8 mouse cellular contexts compared by ENCODE assay signal in genomic region chr11:55097463-55098188, GRCm38 (mm10). TPM values are rescaled to one million over a fixed set of nuclear protein-coding genes. Genes with fewer than 3 reads are reported as not detected.
DNase-seq lines count a peak whose midpoint lies in the region; ATAC-seq and TF ChIP-seq lines count a peak whose summit lies in the region.

Gm2a (plus strand) TSS chr11:55098115.

- H3K9me3 ChIP-seq in hindbrain, embryonic 10.5 days, result no peaks in the 10 kb centered on the region
- H3K9me3 ChIP-seq in lung, postnatal 0 days (ENCODE audit: low read length), result no peaks in the 10 kb centered on the region

- H3K27ac ChIP-seq in hindbrain, embryonic 10.5 days, result peak within 1 kb of the TSS; percentile 87
- H3K27ac ChIP-seq in lung, postnatal 0 days (ENCODE audit: low read length), result peak within 1 kb of the TSS; percentile 92

- peak within 1 kb of the TSS; percentile 66 for H3K4me3 ChIP-seq in hindbrain, embryonic 10.5 days
- peak within 1 kb of the TSS; percentile 45 for H3K4me3 ChIP-seq in lung, postnatal 0 days (ENCODE audit: low read depth, low read length)

- H3K9ac ChIP-seq in lung, postnatal 0 days (replicated peaks; ENCODE audit: low read depth), result no peak within 1 kb of the TSS; the same call in 1 of the 2 replicates

- peaks cover 23% of the 10 kb centered on the region for H3K4me1 ChIP-seq in hindbrain, embryonic 10.5 days (replicated peaks)
- H3K4me1 ChIP-seq in lung, postnatal 0 days (ENCODE audit: insufficient read depth, low read depth, low read length), result no peaks in the 10 kb centered on the region

- no peak for TF ChIP-seq EP300 in lung, postnatal 0 days (IDR thresholded peaks at IDR 0.05)

- peaks cover 8% of the 10 kb centered on the region for H3K27me3 ChIP-seq in hindbrain, embryonic 10.5 days (ENCODE audit: insufficient read depth, poor library complexity, severe bottlenecking)
- no peaks in the 10 kb centered on the region for H3K27me3 ChIP-seq in lung, postnatal 0 days (replicated peaks; ENCODE audit: insufficient read depth, low read length)

- peak; percentile 99 for DNase-seq in MN1 (ENCODE audit: low spot score)
- peak; percentile 97 for DNase-seq in cerebellum, adult 9-10 months
- DNase-seq in hindbrain, embryonic 10.5 days (ENCODE audit: low spot score), result peak; percentile 98
- DNase-seq in layer of hippocampus, adult 9-11 months, result peak; percentile 97
- peak; percentile 99 for DNase-seq in lung, postnatal 0 days (ENCODE audit: low spot score)
- peak; percentile 88 for DNase-seq in ovary, postnatal 14 days (ENCODE audit: low spot score)
- DNase-seq in thymus, postnatal 14 days, result peak; percentile 97

- peak; percentile 94 for ATAC-seq in frontal cortex, adult (ENCODE audit: low TSS enrichment)
- peak; percentile 96 for ATAC-seq in lung, postnatal 0 days

- no peak for TF ChIP-seq CTCF in lung, postnatal 0 days (IDR thresholded peaks at IDR 0.05)

- no peaks in the 10 kb centered on the region for H3K36me3 ChIP-seq in hindbrain, embryonic 10.5 days
- no peaks in the 10 kb centered on the region for H3K36me3 ChIP-seq in lung, postnatal 0 days (ENCODE audit: insufficient read depth, low read length)

- H3K4me2 ChIP-seq in lung, postnatal 0 days (replicated peaks; ENCODE audit: low read depth, low read length), result peak within 1 kb of the TSS; percentile 62

- 3% methylated on average over 45 of the region's 45 CpGs for WGBS in hindbrain, embryonic 10.5 days
- WGBS in lung, postnatal 0 days, result 2% methylated on average over 41 of the region's 45 CpGs

RNA-seq across cellular contexts. Expression of gene Gm2a, which starts in this region (rescaled TPM):
- polyA plus RNA-seq in hindbrain, embryonic 10.5 days (2016; fragmentation: Nextera tagmentation; extraction: Ambion mirVana), result 10.7 and 13.0 TPM in 2 replicates
- polyA plus RNA-seq in lung, postnatal 0 days (2015; fragmentation: Nextera tagmentation; extraction: Ambion mirVana), result 23.6 and 26.6 TPM in 2 replicates

Comparison
In these comparisons a context has a peak if more than half of its experiments do, and no peak if none do; other contexts are left out.
1. Peak in every context shown above with its lines: DNase-seq, ATAC-seq, H3K4me3 ChIP-seq and H3K27ac ChIP-seq.